Mouse (Mus musculus): Measurements from ENCODE around the gene Ndufa12. TPM values are rescaled to one million over a fixed set of nuclear protein-coding genes. Genes with fewer than 3 reads are reported as not detected.

The Ndufa12 gene
- 471 and 486 TPM in 2 replicates for polyA plus RNA-seq (2014; fragmentation: Nextera tagmentation; extraction: Ambion mirVana)

DNA sequence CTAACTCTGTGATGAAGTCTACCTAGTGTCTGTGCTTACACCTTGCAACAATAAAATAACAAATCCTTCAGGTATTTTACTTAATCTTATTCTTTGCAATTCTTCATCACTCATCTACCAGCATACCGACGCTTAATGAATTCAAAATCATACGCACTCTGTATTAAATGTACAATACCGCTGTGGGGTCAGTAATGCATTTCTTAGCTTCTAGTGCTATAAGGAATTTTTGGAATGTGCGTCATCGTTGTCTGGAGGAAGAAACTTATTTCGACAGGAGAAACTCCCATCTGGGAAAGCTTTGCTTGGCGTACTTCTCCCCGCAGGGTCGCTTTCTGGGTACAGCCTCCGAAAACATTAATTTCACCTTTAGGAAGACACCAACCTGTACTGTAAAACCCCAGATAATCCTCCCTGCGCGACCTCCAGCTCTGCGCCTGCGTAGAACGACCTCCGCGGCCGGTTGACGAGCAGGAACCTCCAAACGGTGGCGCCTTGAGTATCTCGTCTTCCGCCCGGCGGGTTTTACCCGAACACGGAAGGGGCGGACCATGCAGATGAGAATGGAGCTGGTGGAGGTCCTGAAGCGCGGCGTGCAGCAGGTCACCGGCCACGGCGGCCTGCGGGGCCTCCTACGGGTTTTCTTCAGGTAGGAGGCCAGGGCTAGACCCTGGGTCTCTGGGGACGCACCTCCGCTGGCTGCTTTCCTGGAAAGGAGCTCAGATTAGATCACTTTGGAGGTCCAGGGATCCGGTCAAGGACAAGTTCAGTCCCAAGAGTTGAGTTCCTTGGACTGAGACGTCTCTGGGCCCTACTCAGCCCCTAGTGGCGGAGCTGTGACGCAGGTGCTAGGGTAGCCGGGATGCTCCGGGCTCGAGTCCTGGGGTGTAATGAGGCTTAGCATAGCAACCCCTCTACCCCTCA lies at the start of gene Ndufa12:
TSS of gene Ndufa12 (plus strand) at position 239 of the 924 bp plus-strand sequence.
- H3K4me2 ChIP-seq (ENCODE audit: low read depth, low read length, severe bottlenecking) = peak within 1 kb of the TSS; percentile 78
- H3K9ac ChIP-seq (ENCODE audit: low read length) = peak within 1 kb of the TSS; percentile 82
- peaks cover 3% of the 10 kb centered on the region; the same call in 1 of the 2 replicates for H3K4me1 ChIP-seq (replicated peaks; ENCODE audit: control insufficient read depth, insufficient read depth, low read length)
- ATAC-seq (replicated peaks; ENCODE audit: low FRiP score) (peak; percentile 95), DNase-seq (ENCODE audit: low spot score) (peak; percentile 94)
- no peaks in the 10 kb centered on the region for H3K9me3 ChIP-seq (ENCODE audit: control insufficient read depth, low read length)
- peaks cover 4% of the 10 kb centered on the region; the same call in 1 of the 2 replicates for H3K36me3 ChIP-seq (ENCODE audit: control insufficient read depth, insufficient read depth, low read length)
- WGBS = under 1% methylated on average over 46 of the region's 46 CpGs
- peak within 1 kb of the TSS; percentile 69 for H3K4me3 ChIP-seq (ENCODE audit: low read depth, low read length)
- peak within 1 kb of the TSS; percentile 63; the same call in 1 of the 2 replicates for H3K27ac ChIP-seq (ENCODE audit: low read depth, low read length)
- no peaks in the 10 kb centered on the region for H3K27me3 ChIP-seq (ENCODE audit: control insufficient read depth, insufficient read depth, low read length)

GRCm38 (mm10) chr10:94151488-94151887 lies 47.0 kb upstream of the Ndufa12 start:
- Histone ChIP-seq H3K36me3 (ENCODE audit: control insufficient read depth, insufficient read depth, low read length) (no peaks in the 10 kb centered on the region), H3K9me3 (ENCODE audit: control insufficient read depth, low read length) (no peaks in the 10 kb centered on the region), H3K4me3 (ENCODE audit: low read depth, low read length) (no peak overlapping the region), H3K9ac (ENCODE audit: low read length) (no peak overlapping the region), H3K4me1 (replicated peaks; ENCODE audit: control insufficient read depth, insufficient read depth, low read length) (no peaks in the 10 kb centered on the region), H3K27me3 (ENCODE audit: control insufficient read depth, insufficient read depth, low read length) (no peaks in the 10 kb centered on the region), H3K4me2 (ENCODE audit: low read depth, low read length, severe bottlenecking) (no peak overlapping the region), H3K27ac (ENCODE audit: low read depth, low read length) (no peak overlapping the region)
- 82% methylated on average over 4 of the region's 4 CpGs for WGBS
- no peak for ATAC-seq (replicated peaks; ENCODE audit: low FRiP score)
- DNase-seq (ENCODE audit: low spot score) = no peak

DNA sequence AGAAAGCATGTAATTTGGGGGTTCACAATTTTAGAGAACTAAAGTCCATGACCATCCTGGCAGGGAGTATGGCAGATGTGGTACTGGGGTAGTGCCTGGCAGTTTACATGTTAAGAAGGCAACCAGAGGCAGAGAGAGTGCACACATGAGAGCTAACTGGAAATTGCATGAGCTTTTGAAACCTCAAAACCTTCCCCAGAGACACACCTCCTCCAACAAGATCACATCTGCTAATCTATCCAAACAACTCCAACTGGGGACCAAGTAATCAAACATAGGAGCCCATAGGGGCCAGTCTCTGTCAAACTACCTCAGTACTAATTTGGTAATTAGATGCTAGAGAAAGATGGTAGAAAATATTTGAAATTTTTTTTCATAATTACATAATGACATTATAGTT lies 44.7 kb upstream of the Ndufa12 start:
- Histone ChIP-seq H3K36me3 (ENCODE audit: control insufficient read depth, insufficient read depth, low read length) (no peaks in the 10 kb centered on the region), H3K4me1 (replicated peaks; ENCODE audit: control insufficient read depth, insufficient read depth, low read length) (no peaks in the 10 kb centered on the region)

DNA sequence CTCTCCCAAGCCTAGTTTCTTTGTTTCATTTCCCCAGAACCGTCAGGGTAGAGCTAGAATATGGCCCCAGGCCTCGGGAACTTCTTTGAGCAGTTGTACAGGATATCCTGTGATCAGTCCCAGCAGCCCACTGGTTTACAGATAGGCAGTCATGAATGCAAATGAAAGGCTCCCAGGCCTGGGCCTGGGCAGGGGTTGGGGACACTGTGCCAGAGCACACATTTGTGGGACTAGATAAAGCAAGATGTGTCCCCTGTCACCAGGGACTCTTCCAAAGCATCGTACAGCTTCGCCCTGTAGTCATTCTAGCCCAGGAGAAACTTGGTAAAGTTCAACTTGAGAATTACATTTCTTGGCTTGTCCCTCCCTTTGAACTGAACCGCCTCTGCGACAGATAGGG lies 39.6 kb upstream of the Ndufa12 start:
- ATAC-seq (replicated peaks; ENCODE audit: low FRiP score) (no peak), DNase-seq (ENCODE audit: low spot score) (no peak)
- no peak overlapping the region for H3K9ac ChIP-seq (ENCODE audit: low read length)
- H3K9me3 ChIP-seq (ENCODE audit: control insufficient read depth, low read length) = no peaks in the 10 kb centered on the region
- H3K4me3 ChIP-seq (ENCODE audit: low read depth, low read length) = no peak overlapping the region
- H3K4me2 ChIP-seq (ENCODE audit: low read depth, low read length, severe bottlenecking) = no peak overlapping the region
- WGBS = 86% methylated on average over 6 of the region's 6 CpGs
- no peaks in the 10 kb centered on the region for H3K4me1 ChIP-seq (replicated peaks; ENCODE audit: control insufficient read depth, insufficient read depth, low read length)
- H3K36me3 ChIP-seq (ENCODE audit: control insufficient read depth, insufficient read depth, low read length) = peaks cover 8% of the 10 kb centered on the region
- H3K27ac ChIP-seq (ENCODE audit: low read depth, low read length) = no peak overlapping the region
- no peaks in the 10 kb centered on the region for H3K27me3 ChIP-seq (ENCODE audit: control insufficient read depth, insufficient read depth, low read length)

More for the DNA sequence above, 44.7 kb upstream of the Ndufa12 start:
- no peak for DNase-seq (ENCODE audit: low spot score)
- no peak for ATAC-seq (replicated peaks; ENCODE audit: low FRiP score)
- H3K27me3 ChIP-seq (ENCODE audit: control insufficient read depth, insufficient read depth, low read length) = no peaks in the 10 kb centered on the region
- no peaks in the 10 kb centered on the region for H3K9me3 ChIP-seq (ENCODE audit: control insufficient read depth, low read length)
- H3K9ac ChIP-seq (ENCODE audit: low read length) = no peak overlapping the region
- no peak overlapping the region for H3K4me2 ChIP-seq (ENCODE audit: low read depth, low read length, severe bottlenecking)
- no peak overlapping the region for H3K4me3 ChIP-seq (ENCODE audit: low read depth, low read length)
- no peak overlapping the region for H3K27ac ChIP-seq (ENCODE audit: low read depth, low read length)

GRCm38 (mm10) chr10:94159406-94159805 lies 39.1 kb upstream of the Ndufa12 start:
- Histone ChIP-seq H3K27me3 (ENCODE audit: control insufficient read depth, insufficient read depth, low read length) (no peaks in the 10 kb centered on the region), H3K4me3 (ENCODE audit: low read depth, low read length) (no peak overlapping the region), H3K36me3 (ENCODE audit: control insufficient read depth, insufficient read depth, low read length) (peaks cover 8% of the 10 kb centered on the region), H3K9me3 (ENCODE audit: control insufficient read depth, low read length) (no peaks in the 10 kb centered on the region), H3K27ac (ENCODE audit: low read depth, low read length) (no peak overlapping the region), H3K4me2 (ENCODE audit: low read depth, low read length, severe bottlenecking) (no peak overlapping the region), H3K4me1 (replicated peaks; ENCODE audit: control insufficient read depth, insufficient read depth, low read length) (no peaks in the 10 kb centered on the region), H3K9ac (ENCODE audit: low read length) (no peak overlapping the region)
- ATAC-seq (replicated peaks; ENCODE audit: low FRiP score) = no peak
- 91% methylated on average over 4 of the region's 4 CpGs for WGBS
- no peak for DNase-seq (ENCODE audit: low spot score)

DNA sequence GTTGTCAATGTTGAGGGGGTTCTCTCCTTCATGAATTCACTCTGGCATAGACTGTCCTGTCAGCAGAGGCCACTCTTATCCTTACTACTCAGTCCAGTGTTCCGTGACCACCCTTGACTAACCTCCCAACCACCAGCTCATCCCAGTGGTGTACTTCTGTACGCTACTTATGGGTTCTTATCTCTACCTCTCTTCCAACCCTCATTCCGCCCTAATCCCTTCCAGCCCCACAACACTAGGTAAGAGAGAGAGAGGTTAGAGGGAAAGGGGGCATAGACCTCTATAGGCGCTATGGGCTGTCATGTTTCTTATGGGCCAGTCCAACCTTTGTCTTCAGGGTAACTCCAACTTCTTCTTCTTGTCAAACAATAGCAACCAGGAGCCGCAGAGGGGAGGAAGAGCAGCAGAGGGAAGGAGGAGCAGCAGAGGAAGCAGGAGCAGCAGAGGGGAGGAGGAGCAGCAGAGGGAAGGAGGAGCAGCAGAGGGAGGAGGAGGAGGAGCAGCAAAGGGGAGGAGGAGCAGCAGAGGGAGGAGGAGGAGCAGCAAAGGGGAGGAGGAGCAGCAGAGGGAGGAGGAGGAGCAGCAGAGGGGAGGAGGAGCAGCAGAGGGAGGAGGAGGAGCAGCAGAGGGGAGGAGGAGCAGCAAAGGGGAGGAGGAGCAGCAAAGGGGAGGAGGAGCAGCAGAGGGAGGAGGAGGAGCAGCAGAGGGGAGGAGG lies 37.3 kb upstream of the Ndufa12 start:
- no peak overlapping the region for H3K27ac ChIP-seq (ENCODE audit: low read depth, low read length)
- ATAC-seq (replicated peaks; ENCODE audit: low FRiP score) (no peak), DNase-seq (ENCODE audit: low spot score) (no peak)
- H3K4me3 ChIP-seq (ENCODE audit: low read depth, low read length) = no peak overlapping the region
- no peaks in the 10 kb centered on the region for H3K9me3 ChIP-seq (ENCODE audit: control insufficient read depth, low read length)
- 88% methylated on average over 5 of the region's 5 CpGs for WGBS
- H3K4me2 ChIP-seq (ENCODE audit: low read depth, low read length, severe bottlenecking) = no peak overlapping the region
- no peaks in the 10 kb centered on the region for H3K27me3 ChIP-seq (ENCODE audit: control insufficient read depth, insufficient read depth, low read length)
- peaks cover 8% of the 10 kb centered on the region for H3K36me3 ChIP-seq (ENCODE audit: control insufficient read depth, insufficient read depth, low read length)
- no peaks in the 10 kb centered on the region for H3K4me1 ChIP-seq (replicated peaks; ENCODE audit: control insufficient read depth, insufficient read depth, low read length)
- no peak overlapping the region for H3K9ac ChIP-seq (ENCODE audit: low read length)

DNA sequence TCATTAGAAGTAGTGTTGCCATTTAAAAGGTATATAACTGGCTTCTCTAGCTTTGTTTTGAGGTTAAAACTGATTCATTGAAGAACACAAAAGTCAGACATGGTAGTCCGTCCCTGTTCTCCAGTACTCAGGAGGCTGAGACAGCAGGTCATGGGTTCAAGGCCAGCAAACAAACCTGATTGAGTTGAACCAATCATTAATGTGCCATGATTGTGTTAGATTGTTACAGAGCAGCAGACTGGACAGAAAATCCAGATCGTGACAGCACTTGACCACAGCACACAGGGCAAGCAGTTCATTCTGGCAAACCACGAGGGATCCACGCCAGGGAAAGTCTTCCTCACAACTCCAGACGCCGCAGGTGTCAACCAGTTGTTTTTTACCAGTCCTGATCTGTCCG lies 36.5 kb upstream of the Ndufa12 start:
- ATAC-seq (replicated peaks; ENCODE audit: low FRiP score) = no peak
- no peaks in the 10 kb centered on the region for H3K27me3 ChIP-seq (ENCODE audit: control insufficient read depth, insufficient read depth, low read length)
- DNase-seq (ENCODE audit: low spot score) = no peak
- no peaks in the 10 kb centered on the region for H3K9me3 ChIP-seq (ENCODE audit: control insufficient read depth, low read length)
- WGBS = 90% methylated on average over 7 of the region's 7 CpGs
- H3K27ac ChIP-seq (ENCODE audit: low read depth, low read length) = no peak overlapping the region
- H3K4me1 ChIP-seq (replicated peaks; ENCODE audit: control insufficient read depth, insufficient read depth, low read length) = no peaks in the 10 kb centered on the region
- H3K9ac ChIP-seq (ENCODE audit: low read length) = no peak overlapping the region
- H3K4me3 ChIP-seq (ENCODE audit: low read depth, low read length) = no peak overlapping the region
- H3K36me3 ChIP-seq (ENCODE audit: control insufficient read depth, insufficient read depth, low read length) = peaks cover 8% of the 10 kb centered on the region
- H3K4me2 ChIP-seq (ENCODE audit: low read depth, low read length, severe bottlenecking) = no peak overlapping the region

- Histone ChIP-seq H3K9ac (ENCODE audit: low read length) (no peak overlapping the region), H3K4me2 (ENCODE audit: low read depth, low read length, severe bottlenecking) (no peak overlapping the region), H3K27me3 (ENCODE audit: control insufficient read depth, insufficient read depth, low read length) (no peaks in the 10 kb centered on the region), H3K9me3 (ENCODE audit: control insufficient read depth, low read length) (no peaks in the 10 kb centered on the region), H3K36me3 (ENCODE audit: control insufficient read depth, insufficient read depth, low read length) (peaks cover 14% of the 10 kb centered on the region), H3K4me3 (ENCODE audit: low read depth, low read length) (no peak overlapping the region), H3K4me1 (replicated peaks; ENCODE audit: control insufficient read depth, insufficient read depth, low read length) (no peaks in the 10 kb centered on the region), H3K27ac (ENCODE audit: low read depth, low read length) (no peak overlapping the region)
- 88% methylated on average over 5 of the region's 5 CpGs for WGBS
- ATAC-seq (replicated peaks; ENCODE audit: low FRiP score) (no peak), DNase-seq (ENCODE audit: low spot score) (no peak)
Observed at GRCm38 (mm10) chr10:94164104-94164845, 34.2 kb upstream of the Ndufa12 start.

Data from forebrain, embryonic 11.5 days (tissue).